Mouse (Mus musculus) Patski (cell line): ENCODE measurements around the gene Fam83g. TPM values are rescaled to one million over a fixed set of nuclear protein-coding genes. Genes with fewer than 3 reads are reported as not detected.
A peak's percentile ranks its signal among the peaks of the same experiment; 100 is the strongest.

Experiments used
- ATAC-seq: fragments of 100-300 bp; one replicate; pipeline ENCODE4 v1.8.0; 2021
- CTCF ChIA-PET: fragments of 350-600 bp; sonication (Branson Sonifier 250); formaldehyde crosslinking; loops from one replicate; lab custom pipeline; 2022; ENCODE audit warnings: inconsistent platforms; lab: Charles Lee
- POLR2A ChIA-PET: fragments of 350-600 bp; sonication (Branson Sonifier 250); formaldehyde crosslinking; loops from one replicate; lab custom pipeline; 2022; ENCODE audit warnings: antibody characterized with exemption, inconsistent platforms; lab: Charles Lee
- DNase-seq: peaks from one replicate; pipeline ENCODE4 v3.0.0-alpha.2; 2011; ENCODE audit warnings: low read depth, low spot score
- H3K27me3 ChIP-seq: fragments of 371-371 bp; one replicate; pipeline ENCODE4 v1.5.1; 2021
- CTCF ChIP-seq: fragments of 100-300 bp; IDR thresholded peaks from one replicate; pipeline ENCODE4 v1.5.1; 2021
- in situ Hi-C: fragments of 300-500 bp; cut with MboI; formaldehyde crosslinking; loops from 3 replicates; pipeline ENCODE4 v1.11.1; 2018; ENCODE audit warnings: low pct_unique_long_range_greater_than_20kb, mixed read lengths
- polyA plus RNA-seq: library from polyadenylated mRNA; unstranded; gene quantifications from one replicate; pipeline ENCODE4 v1.2.3, GENCODE M21; 2021

The Fam83g gene
- polyA plus RNA-seq, 1 experiment from 2014 or later, result not detected

DNA sequence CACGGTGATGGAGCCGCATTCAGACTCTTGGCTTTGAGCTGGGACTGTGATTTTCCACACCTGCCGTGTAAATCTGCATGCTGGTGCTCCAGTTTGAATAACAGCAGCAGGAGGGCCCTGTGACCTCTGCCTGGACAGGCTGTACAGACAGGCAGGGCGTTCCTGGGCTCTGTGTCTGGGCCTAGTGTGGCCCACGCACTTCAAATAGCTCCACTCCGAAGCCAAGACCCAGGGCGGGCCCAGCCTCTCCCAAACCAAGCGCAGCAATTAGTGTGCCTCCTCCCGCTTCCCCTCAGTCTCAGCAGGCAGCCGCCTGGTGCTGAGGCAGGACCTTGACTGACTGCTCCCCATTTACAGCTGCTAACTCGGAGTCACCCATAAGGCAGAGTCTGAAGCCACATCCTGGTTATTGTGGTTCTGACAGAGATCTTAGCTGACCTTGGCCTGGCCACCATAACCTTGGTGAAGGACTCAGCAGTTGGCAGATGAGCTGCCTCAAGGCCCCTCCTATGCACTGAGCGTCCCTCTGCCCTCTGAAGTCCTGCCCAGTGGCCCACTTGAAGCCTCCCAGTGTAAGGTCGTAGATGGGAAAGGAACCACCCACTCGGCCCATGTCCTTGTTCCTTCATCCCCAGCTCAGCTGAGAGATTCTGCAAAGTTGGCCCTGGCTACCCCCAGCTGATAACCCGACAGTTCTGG lies 29.4 kb downstream of the Fam83g start:
- DNase-seq, result no peak
- no peaks in the 10 kb centered on the region for H3K27me3 ChIP-seq
- no peak for ATAC-seq
- in situ Hi-C loops, result no loop called here
- POLR2A ChIA-PET, result no interaction called here
- TF ChIP-seq CTCF, result no peak
- CTCF ChIA-PET, result interaction anchor here (0.8 to 3.3 kb wide), 4 partner anchors 47 to 89 kb away, joined by 3 to 39 read pairs (median 22); no protein-coding TSS in a partner anchor

DNA sequence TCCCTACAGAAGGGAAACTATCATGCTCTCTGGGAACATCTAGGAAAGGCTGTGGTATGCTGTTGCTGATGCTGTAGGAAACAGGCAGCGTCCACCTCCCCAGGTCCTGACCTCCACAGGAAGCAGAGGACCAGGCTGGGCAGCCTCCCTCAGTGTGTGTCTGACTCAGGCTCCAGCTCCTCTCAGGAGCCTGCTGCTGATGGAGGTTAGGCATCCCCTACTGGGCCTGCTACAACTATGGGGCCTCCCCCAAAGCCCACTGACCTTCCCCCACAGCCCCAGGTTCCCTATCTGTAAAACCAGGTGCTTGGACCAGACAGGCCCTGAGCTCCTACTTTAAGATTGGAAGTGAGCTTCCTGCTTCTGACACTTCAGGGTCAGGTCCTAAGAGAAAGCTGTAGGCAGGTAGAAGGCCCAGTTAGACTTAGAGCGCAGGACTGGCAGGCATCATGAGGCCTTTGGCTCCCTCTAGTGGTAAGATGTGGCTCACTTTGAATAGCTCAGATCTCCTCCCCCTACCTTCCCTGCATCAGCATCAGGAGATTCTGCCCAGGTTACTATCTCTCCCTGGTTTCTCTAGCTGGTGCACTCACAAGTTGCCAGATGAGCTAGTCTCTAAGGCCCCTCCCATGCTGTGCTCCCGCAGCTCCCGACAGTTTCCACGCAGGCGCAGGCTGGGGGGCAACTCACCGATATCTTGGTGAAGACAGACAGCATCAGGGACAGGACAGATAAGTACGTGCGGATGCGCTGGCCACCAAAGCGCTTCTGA lies 30.6 kb downstream of the Fam83g start:
- in situ Hi-C loops, result loop anchor here (5.0 kb wide), 3 partner anchors 47 to 207 kb away; partner anchors contain the start of gene B9d1
- TF ChIP-seq CTCF, result no peak
- POLR2A ChIA-PET, result interaction anchor here (1.0 to 1.6 kb wide), 2 partner anchors 49 to 84 kb away, joined by 3 to 4 read pairs; no protein-coding TSS in a partner anchor
- peak; percentile 27 for DNase-seq
- no peaks in the 10 kb centered on the region for H3K27me3 ChIP-seq
- CTCF ChIA-PET, result interaction anchor here (0.6 to 3.3 kb wide), 24 partner anchors 12 to 302 kb away, joined by 3 to 39 read pairs (median 5); partner anchors contain the start of gene Grap
- peak; percentile 70 for ATAC-seq

DNA sequence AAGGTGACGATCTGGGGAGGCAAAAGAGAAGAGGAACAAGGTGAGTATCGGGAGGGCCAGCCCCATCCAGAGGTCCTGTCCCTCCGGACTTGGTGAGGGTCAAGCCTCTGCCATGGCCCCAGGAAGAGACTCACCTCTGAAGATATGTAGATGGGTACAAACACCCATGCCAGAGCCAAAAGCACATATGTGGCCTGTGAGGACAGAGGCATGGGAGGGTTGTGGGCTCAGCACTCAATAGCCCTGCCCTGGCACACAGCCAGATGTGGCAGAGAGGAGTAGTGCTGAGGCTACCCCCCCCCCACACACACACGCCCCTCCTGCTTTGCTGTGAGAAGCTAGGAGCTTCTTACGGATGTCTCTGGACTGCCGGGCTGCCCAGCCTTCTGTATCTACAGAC lies 31.2 kb downstream of the Fam83g start:
- ChIA-PET CTCF (interaction anchor here (0.6 to 3.3 kb wide), 22 partner anchors 11 to 303 kb away, joined by 3 to 39 read pairs (median 5); partner anchors contain the start of gene Grap), POLR2A (interaction anchor here (0.6 to 1.6 kb wide), 3 partner anchors 14 to 84 kb away, joined by 3 to 4 read pairs (median 4); no protein-coding TSS in a partner anchor)
- in situ Hi-C loops, result loop anchor here (5.0 kb wide), 3 partner anchors 48 to 208 kb away; partner anchors contain the start of gene B9d1
- H3K27me3 ChIP-seq, result no peaks in the 10 kb centered on the region
- ATAC-seq (no peak), DNase-seq (no peak)
- TF ChIP-seq CTCF, result no peak

DNA sequence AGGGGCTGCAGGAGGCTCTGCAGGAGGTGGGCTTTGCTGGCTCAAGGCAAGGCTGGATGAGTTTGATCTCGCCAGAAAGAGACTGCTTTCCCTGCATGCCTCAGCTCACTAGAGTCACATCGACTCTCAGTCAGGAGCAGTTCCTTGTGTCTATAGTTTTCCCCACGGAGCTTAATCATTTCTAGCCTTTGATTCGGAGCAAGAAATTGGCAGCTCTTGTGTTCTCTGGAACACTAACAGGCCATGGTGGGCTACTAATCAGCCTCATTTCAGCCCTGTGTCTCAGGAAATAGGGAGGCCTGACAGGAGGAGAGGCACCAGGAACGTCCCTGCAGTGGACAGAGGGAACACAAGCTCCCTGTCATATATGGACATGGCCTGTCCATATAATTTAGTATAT lies 34.1 kb downstream of the Fam83g start:
- ChIA-PET POLR2A (interaction anchor here (0.7 kb wide), 1 partner anchor 88 kb away, joined by 3 read pairs; no protein-coding TSS in a partner anchor), CTCF (interaction anchor here (1.1 to 1.4 kb wide), 2 partner anchors 11 to 89 kb away, joined by 3 to 4 read pairs; no protein-coding TSS in a partner anchor)
- ATAC-seq (no peak), DNase-seq (no peak)
- no peaks in the 10 kb centered on the region for H3K27me3 ChIP-seq
- in situ Hi-C loops, result loop anchor here (5.0 kb wide), 3 partner anchors 51 to 211 kb away; partner anchors contain the start of gene B9d1
- no peak for TF ChIP-seq CTCF

DNA sequence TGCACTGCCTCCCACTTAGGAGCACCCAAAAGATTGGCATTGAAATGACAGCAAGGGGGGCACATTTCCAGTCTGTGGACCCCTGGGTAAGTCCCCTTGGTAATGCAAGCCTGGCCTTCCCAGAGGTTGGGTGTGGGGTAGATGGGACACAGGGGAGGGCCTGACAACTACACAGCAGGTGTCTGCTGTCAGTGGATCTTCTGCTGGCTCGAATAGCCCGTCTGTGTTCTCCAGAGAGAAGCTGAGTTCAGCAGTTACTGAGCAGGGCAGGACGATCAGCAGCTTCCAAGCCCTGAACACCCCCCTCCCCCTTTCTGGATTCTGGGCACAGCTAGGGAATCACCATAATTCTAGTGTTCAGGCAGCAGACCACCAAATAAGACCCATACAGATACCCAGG lies 35.5 kb downstream of the Fam83g start:
- ChIA-PET POLR2A (no interaction called here), CTCF (interaction anchor here (1.6 kb wide), 1 partner anchor 54 kb away, joined by 5 read pairs; no protein-coding TSS in a partner anchor)
- no peak for DNase-seq
- no peak for TF ChIP-seq CTCF
- no peak for ATAC-seq
- in situ Hi-C loops, result loop anchor here (5.0 kb wide), 3 partner anchors 52 to 212 kb away; partner anchors contain the start of gene B9d1
- H3K27me3 ChIP-seq, result no peaks in the 10 kb centered on the region

DNA sequence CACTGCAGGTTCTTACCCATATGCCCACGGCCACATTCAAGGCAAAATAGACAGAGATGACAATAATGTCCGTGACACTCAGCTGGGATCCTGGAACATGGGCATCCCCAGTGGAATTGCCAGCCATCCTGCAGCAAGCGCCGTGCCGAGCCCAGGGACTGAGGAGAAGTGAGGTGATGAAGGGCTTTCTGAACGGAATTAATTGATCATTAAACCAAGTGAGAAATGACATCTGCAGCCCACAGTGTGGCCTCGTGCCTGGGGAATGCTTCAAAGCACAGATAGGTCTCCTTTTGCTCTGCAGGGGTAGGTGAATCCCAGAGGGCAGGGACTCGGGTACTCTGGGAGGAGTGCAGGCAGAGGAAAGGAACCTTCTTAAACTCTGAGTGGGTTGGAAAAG lies 35.9 kb downstream of the Fam83g start:
- in situ Hi-C loops, result loop anchor here (5.0 kb wide), 3 partner anchors 53 to 213 kb away; partner anchors contain the start of gene B9d1
- POLR2A ChIA-PET, result no interaction called here
- CTCF ChIA-PET, result interaction anchor here (1.6 kb wide), 1 partner anchor 54 kb away, joined by 5 read pairs; no protein-coding TSS in a partner anchor
- ATAC-seq (no peak), DNase-seq (no peak)
- H3K27me3 ChIP-seq, result no peaks in the 10 kb centered on the region
- no peak for TF ChIP-seq CTCF

DNA sequence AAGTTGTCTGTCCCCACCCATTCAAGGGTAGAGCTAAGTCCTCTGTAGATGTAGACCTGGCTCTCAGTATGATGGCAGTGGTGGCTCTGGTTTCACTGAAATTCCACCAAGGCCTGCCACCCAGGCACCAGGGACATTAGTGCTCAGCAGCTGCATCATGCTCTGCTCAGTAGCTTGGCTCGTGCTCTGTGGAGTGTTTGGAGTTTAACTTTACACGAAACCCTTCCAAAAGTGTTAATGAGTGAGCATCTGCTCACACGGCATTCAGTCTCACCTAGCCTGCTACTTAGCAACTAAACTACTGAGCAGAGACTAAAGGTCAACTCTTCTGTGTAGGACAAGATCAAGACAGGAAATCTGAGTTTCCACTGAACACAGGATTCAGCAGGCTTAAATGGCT lies 36.7 kb downstream of the Fam83g start, which contains the start of gene Slc5a10:
Gene Slc5a10, minus strand, starts transcription at position 191 of the 400 bp plus-strand sequence.
- ChIA-PET POLR2A (interaction anchor here (0.7 kb wide), 1 partner anchor 516 kb away, joined by 3 read pairs; no protein-coding TSS in a partner anchor), CTCF (interaction anchor here (1.6 kb wide), 2 partner anchors 55 to 91 kb away, joined by 5 to 6 read pairs; no protein-coding TSS in a partner anchor)
- DNase-seq (no peak), ATAC-seq (no peak)
- no peaks in the 10 kb centered on the region for H3K27me3 ChIP-seq
- TF ChIP-seq CTCF, result no peak
- in situ Hi-C loops, result no loop called here

DNA sequence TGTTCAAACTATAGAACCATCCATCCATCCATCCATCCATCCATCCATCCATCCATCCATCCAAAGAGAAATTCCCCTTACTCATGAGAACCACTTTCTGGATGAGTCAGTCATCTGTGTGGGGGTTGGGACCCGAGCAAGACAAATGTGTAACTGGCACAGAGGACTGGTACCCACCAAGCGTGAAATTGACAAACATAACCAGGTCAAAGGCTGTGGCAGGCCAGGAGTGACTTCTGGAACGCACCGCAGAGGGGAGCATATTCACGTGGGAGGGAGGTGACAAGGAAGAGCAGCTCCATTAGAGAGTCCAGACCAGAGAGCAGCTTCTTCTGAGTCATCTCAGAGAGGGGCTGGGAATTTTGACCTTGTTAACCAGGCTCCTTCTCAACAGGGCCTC lies 38.2 kb downstream of the Fam83g start:
- TF ChIP-seq CTCF, result no peak
- in situ Hi-C loops, result no loop called here
- ATAC-seq, result no peak
- no peaks in the 10 kb centered on the region for H3K27me3 ChIP-seq
- POLR2A ChIA-PET, result no interaction called here
- no peak for DNase-seq
- CTCF ChIA-PET, result interaction anchor here (1.1 to 1.6 kb wide), 2 partner anchors 11 to 93 kb away, joined by 3 to 6 read pairs; no protein-coding TSS in a partner anchor

DNA sequence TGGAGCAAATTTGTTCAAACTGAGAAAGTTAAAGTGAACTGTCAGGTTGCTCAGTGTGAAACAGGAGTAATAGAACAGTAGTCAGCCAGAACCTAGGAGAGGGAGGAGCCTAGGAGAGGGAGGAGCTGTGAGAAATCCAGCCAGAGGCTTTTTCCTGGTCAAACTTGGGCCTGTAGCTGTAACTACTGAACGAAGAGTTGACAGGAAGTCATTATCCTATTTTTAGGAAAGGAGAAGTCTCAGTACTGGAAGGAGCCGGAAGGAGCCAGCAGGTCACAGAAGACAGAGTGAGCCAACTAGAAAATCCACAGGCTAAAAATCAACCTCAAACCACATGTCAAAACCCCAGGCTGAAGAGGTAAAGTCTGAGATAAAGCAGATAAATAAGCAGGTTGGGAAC lies 44.1 kb downstream of the Fam83g start:
- in situ Hi-C loops, result no loop called here
- TF ChIP-seq CTCF, result no peak
- POLR2A ChIA-PET, result interaction anchor here (0.6 kb wide), 1 partner anchor 126 kb away, joined by 3 read pairs; no protein-coding TSS in a partner anchor
- DNase-seq (no peak), ATAC-seq (no peak)
- H3K27me3 ChIP-seq, result no peaks in the 10 kb centered on the region
- CTCF ChIA-PET, result no interaction called here

DNA sequence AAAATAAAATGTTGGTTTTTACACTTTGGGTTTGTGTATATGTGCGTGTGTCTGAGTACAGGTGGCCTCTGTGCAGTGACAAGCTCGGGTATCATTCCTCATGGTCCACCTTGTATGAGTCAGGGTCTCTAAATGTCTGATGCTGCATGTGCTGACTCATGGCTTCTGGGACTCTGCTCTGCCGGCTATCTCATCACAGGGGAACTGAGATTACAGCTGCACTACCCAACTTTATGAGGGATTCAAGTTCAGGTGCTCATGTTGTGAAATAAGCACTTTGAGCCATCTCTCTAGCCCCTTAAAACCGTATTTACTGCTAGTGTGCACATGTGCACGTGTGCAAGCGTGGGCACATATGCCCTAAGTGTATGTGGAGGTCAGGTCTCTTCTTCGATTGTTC lies 48.8 kb downstream of the Fam83g start:
- POLR2A ChIA-PET, result no interaction called here
- in situ Hi-C loops, result no loop called here
- DNase-seq, result no peak
- ATAC-seq, result no peak
- no peaks in the 10 kb centered on the region for H3K27me3 ChIP-seq
- CTCF ChIA-PET, result interaction anchor here (1.1 to 1.6 kb wide), 3 partner anchors 10 to 228 kb away, joined by 3 to 4 read pairs (median 3); partner anchors contain the start of gene B9d1
- TF ChIP-seq CTCF, result no peak
